Mouse (Mus musculus) testis, adult 2 months (tissue): ENCODE data around the gene 4930486L24Rik. TPM values are rescaled to one million over a fixed set of nuclear protein-coding genes. Genes with fewer than 3 reads are reported as not detected.

Source experiments
- H3K27ac ChIP-seq: fragments of 200-500 bp; 2 replicates; pipeline ENCODE4 v1.5.1; 2012; ENCODE audit warnings: low read depth, low read length; ENCODE audit not compliant: control insufficient read depth, insufficient read depth
- H3K27me3 ChIP-seq: fragments of 200-500 bp; 2 replicates; pipeline ENCODE4 v1.6.1; 2012; ENCODE audit warnings: mild to moderate bottlenecking, low read length, moderate library complexity; ENCODE audit not compliant: control insufficient read depth, insufficient read depth
- H3K36me3 ChIP-seq: fragments of 200-500 bp; 2 replicates; pipeline ENCODE4 v1.6.1; 2012; ENCODE audit warnings: mild to moderate bottlenecking, low read length; ENCODE audit not compliant: control insufficient read depth, insufficient read depth
- H3K4me1 ChIP-seq: fragments of 200-500 bp; 2 replicates; pipeline ENCODE4 v1.6.1; 2012; ENCODE audit warnings: low read length; ENCODE audit not compliant: control insufficient read depth, insufficient read depth
- H3K4me3 ChIP-seq: fragments of 200-500 bp; 2 replicates; pipeline ENCODE4 v1.5.1; 2012; ENCODE audit warnings: low read depth, mild to moderate bottlenecking, low read length, moderate library complexity, mixed read lengths; ENCODE audit not compliant: control insufficient read depth
- CTCF ChIP-seq: fragments of 200-500 bp; IDR thresholded peaks from 2 replicates; pipeline ENCODE4 v1.5.1; 2012; ENCODE audit warnings: low read depth, mild to moderate bottlenecking, inconsistent platforms, low read length, moderate library complexity; ENCODE audit not compliant: control insufficient read depth, insufficient read depth, insufficient replicate concordance
- POLR2A ChIP-seq: fragments of 200-500 bp; IDR thresholded peaks from 2 replicates; pipeline ENCODE4 v1.6.1; 2012; ENCODE audit warnings: low read depth, mild to moderate bottlenecking, inconsistent platforms, low read length, moderate library complexity; ENCODE audit not compliant: control insufficient read depth
- polyA plus RNA-seq: library from polyadenylated mRNA; depleted of rRNA; stranded (reverse); fragments of >200 nt; gene quantifications from 2 replicates; pipeline ENCODE4 v1.2.3, GENCODE M21; 2012

Gene 4930486L24Rik
- polyA plus RNA-seq, 1 experiment: 0.23 TPM

- Histone ChIP-seq H3K4me1 (no peaks in the 10 kb centered on the region; the same call in 1 of the 2 replicates), H3K27ac (no peak overlapping the region), H3K27me3 (no peaks in the 10 kb centered on the region), H3K36me3 (no peaks in the 10 kb centered on the region), H3K4me3 (peak overlapping the region; percentile 43)
- TF ChIP-seq POLR2A (no peak), CTCF (no peak)
Observed at GRCm38 (mm10) chr13:60843153-60843552, 21.1 kb downstream of the 4930486L24Rik start.

DNA sequence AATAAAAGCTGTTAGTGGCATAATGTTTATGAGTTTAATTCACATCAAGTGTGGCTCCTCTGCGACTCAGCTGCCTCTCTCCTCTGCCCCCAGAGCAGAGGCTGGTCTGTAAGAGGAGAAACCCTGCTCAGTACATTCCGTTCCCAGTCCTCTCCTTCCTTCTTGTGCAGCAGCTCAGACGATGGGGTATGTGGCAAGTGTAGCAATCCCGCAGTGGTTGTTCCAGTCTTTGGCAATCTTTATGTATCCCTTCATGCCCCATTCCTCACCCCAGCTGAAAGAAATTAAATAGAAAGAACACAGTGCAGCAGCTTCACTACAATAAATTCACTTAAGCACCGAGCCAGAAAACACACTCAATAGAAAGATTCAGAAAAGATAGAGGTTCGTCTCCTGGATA lies 21.6 kb downstream of the 4930486L24Rik start:
- Histone ChIP-seq H3K36me3 (no peaks in the 10 kb centered on the region), H3K27ac (no peak overlapping the region), H3K4me3 (no peak overlapping the region), H3K4me1 (no peaks in the 10 kb centered on the region; the same call in 1 of the 2 replicates), H3K27me3 (no peaks in the 10 kb centered on the region)
- TF ChIP-seq CTCF: no peak
- TF ChIP-seq POLR2A: no peak

GRCm38 (mm10) chr13:60839353-60839902 lies 24.8 kb downstream of the 4930486L24Rik start:
- no peak for TF ChIP-seq POLR2A
- TF ChIP-seq CTCF: no peak
- no peak overlapping the region for H3K4me3 ChIP-seq
- no peaks in the 10 kb centered on the region for H3K27me3 ChIP-seq
- H3K4me1 ChIP-seq: no peaks in the 10 kb centered on the region; the same call in 1 of the 2 replicates
- H3K27ac ChIP-seq: no peak overlapping the region
- H3K36me3 ChIP-seq: no peaks in the 10 kb centered on the region

- Histone ChIP-seq H3K27ac (no peak overlapping the region), H3K36me3 (no peaks in the 10 kb centered on the region), H3K4me1 (no peaks in the 10 kb centered on the region), H3K4me3 (no peak overlapping the region), H3K27me3 (no peaks in the 10 kb centered on the region)
- no peak for TF ChIP-seq POLR2A
- TF ChIP-seq CTCF: no peak
Observed at GRCm38 (mm10) chr13:60826052-60826451, 38.2 kb downstream of the 4930486L24Rik start.

DNA sequence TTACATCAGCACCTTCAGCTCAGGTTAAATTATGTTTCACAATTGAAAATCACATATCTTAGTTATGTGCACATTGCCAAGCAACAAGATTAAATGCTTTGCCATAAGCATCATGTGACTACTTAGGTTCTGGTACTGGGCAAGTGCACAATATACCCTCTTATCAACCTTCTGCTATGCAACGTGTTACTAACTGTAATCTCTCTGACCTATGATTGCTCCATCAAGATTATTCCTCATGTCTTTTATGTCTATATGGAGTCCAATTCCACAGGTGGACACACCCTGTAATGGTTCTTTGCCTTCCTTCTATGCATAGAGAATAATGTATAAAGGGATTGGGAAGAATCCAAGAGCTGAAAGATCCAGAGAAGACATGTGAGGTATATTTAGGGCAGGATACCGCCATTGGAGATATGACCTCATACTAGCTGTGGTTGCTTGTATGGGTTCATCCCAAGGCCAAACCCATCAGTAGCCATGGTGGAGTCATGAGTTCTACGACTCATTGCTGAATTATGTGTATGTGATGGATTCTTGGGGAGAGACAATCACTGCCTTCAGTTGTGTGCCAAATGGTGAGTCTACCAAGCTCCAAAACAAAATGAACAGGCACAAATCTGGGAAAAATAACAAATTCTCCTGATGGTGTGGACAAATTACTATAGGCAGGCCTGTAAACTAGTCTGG lies 43.6 kb downstream of the 4930486L24Rik start:
- no peak overlapping the region for H3K27ac ChIP-seq
- no peaks in the 10 kb centered on the region for H3K4me1 ChIP-seq
- no peak overlapping the region for H3K4me3 ChIP-seq
- H3K36me3 ChIP-seq: no peaks in the 10 kb centered on the region
- no peaks in the 10 kb centered on the region for H3K27me3 ChIP-seq
- no peak for TF ChIP-seq POLR2A
- TF ChIP-seq CTCF: no peak

DNA sequence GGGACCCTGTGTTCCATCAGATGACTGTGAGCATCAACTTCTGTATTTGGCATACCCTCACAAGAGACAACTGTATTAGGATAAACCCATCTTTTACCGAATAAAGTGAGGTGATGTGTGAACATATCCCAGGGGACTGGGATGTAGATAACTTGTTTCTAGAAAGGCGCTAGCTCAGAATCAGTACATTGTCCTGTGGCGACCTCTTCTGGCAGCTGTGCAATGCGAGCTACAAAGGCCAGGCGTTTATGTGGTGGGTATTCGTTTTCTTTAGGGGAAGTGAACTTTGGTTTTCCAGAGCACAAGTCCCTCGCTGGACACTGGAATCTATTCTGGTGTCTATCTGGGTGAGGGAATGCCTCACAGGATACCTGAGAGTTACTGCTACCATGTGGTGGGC lies 44.8 kb downstream of the 4930486L24Rik start:
- Histone ChIP-seq H3K4me3 (no peak overlapping the region), H3K27ac (no peak overlapping the region), H3K36me3 (no peaks in the 10 kb centered on the region), H3K4me1 (no peaks in the 10 kb centered on the region), H3K27me3 (no peaks in the 10 kb centered on the region)
- TF ChIP-seq CTCF (peak; percentile 48; the same call in 1 of the 2 replicates), POLR2A (no peak)

DNA sequence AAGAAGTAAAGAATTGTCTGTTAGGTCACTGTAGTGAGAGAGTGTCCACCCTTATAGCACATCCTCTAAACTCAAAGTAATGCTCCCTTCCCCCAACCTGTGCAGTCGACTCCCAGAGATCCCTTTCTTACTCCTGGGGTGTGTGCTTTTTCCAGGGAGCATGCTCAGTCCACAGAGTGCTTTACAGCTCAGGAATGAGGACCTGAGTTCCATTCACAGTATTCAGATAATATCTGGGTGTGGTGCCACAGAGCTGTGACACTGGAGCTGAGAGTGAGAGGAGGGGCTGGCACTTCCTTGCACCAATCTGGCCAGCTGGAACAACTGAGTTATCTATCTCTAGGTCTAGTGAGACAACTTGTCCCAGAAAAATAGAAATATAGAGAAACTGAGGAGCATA lies 50.6 kb downstream of the 4930486L24Rik start:
- H3K4me3 ChIP-seq: no peak overlapping the region
- H3K27ac ChIP-seq: no peak overlapping the region
- no peaks in the 10 kb centered on the region for H3K4me1 ChIP-seq
- no peaks in the 10 kb centered on the region for H3K36me3 ChIP-seq
- H3K27me3 ChIP-seq: no peaks in the 10 kb centered on the region
- TF ChIP-seq POLR2A (no peak), CTCF (no peak)
